Mouse (Mus musculus) hindbrain, postnatal 0 days (tissue): ENCODE data around the gene Nrbp1. TPM values are rescaled to one million over a fixed set of nuclear protein-coding genes. Genes with fewer than 3 reads are reported as not detected.

ENCODE experiments used
- ATAC-seq: fragments of 200-750 bp; cut with Nextera tagmentation; 2 replicates; pipeline ENCODE4 v1.8.0; 2017; ENCODE audit warnings: mild to moderate bottlenecking, moderate TSS enrichment, moderate library complexity
- DNase-seq: peaks from one replicate; pipeline ENCODE4 v3.0.0-alpha.2; 2015; ENCODE audit warnings: low spot score
- H3K27ac ChIP-seq: fragments of 300-500 bp; sonication (generic); 2 replicates; pipeline ENCODE4 v1.5.1; 2014; ENCODE audit warnings: mild to moderate bottlenecking
- H3K27me3 ChIP-seq: fragments of 300-500 bp; sonication (generic); 2 replicates; pipeline ENCODE4 v1.6.1; 2014; ENCODE audit warnings: low read length, mixed read lengths; ENCODE audit not compliant: insufficient read depth
- H3K36me3 ChIP-seq: fragments of 300-500 bp; sonication (generic); 2 replicates; pipeline ENCODE4 v1.6.1; 2014; ENCODE audit warnings: low read length, mixed read lengths; ENCODE audit not compliant: insufficient read depth
- H3K4me1 ChIP-seq: fragments of 300-500 bp; sonication (generic); 2 replicates; pipeline ENCODE4 v1.6.1; 2014; ENCODE audit warnings: antibody characterized with exemption, low read length, mixed read lengths; ENCODE audit not compliant: insufficient read depth
- H3K4me2 ChIP-seq: fragments of 300-500 bp; sonication (generic); 2 replicates; pipeline ENCODE4 v1.6.1; 2014; ENCODE audit warnings: low read depth, mild to moderate bottlenecking, low read length, moderate library complexity, mixed read lengths
- H3K4me3 ChIP-seq: fragments of 300-500 bp; sonication (generic); 2 replicates; pipeline ENCODE4 v1.5.1; 2014; ENCODE audit warnings: low read length
- H3K9ac ChIP-seq: fragments of 300-500 bp; sonication (generic); replicated peaks from 2 replicates; pipeline ENCODE4 v1.6.1; 2014; ENCODE audit warnings: mild to moderate bottlenecking, low read length, moderate library complexity, mixed read lengths
- H3K9me3 ChIP-seq: fragments of 300-500 bp; sonication (generic); 2 replicates; pipeline ENCODE4 v1.6.1; 2016; ENCODE audit warnings: low read length, mixed read lengths
- CTCF ChIP-seq: IDR thresholded peaks from 2 replicates; pipeline ENCODE4 v1.5.1; 2016; ENCODE audit warnings: antibody characterized with exemption, control low read depth, low read depth
- WGBS: fragments of 180-500 bp; shearing (Covaris S2); extraction: QIAGEN DNeasy Blood & Tissue Kit; methylation state at CpG from one replicate; pipeline ENCODE4 v1.1.7; 2014; 5-methylcytosine and 5-hydroxymethylcytosine counted together
- polyA plus RNA-seq: library from polyadenylated mRNA; unstranded; fragments of >200 nt; fragmentation: Nextera tagmentation; extraction: Ambion mirVana; gene quantifications from 2 replicates; pipeline ENCODE4 v1.2.1, GENCODE M21; 2015
- total RNA-seq: library from RNA; depleted of rRNA; stranded (reverse); fragments of >200 nt; gene quantifications from 2 replicates; pipeline ENCODE4 v1.2.3, GENCODE M21; 2014

Nrbp1 gene
- total and polyA plus RNA-seq, 2 experiments from 2014 or later: 124 to 134 TPM

DNA sequence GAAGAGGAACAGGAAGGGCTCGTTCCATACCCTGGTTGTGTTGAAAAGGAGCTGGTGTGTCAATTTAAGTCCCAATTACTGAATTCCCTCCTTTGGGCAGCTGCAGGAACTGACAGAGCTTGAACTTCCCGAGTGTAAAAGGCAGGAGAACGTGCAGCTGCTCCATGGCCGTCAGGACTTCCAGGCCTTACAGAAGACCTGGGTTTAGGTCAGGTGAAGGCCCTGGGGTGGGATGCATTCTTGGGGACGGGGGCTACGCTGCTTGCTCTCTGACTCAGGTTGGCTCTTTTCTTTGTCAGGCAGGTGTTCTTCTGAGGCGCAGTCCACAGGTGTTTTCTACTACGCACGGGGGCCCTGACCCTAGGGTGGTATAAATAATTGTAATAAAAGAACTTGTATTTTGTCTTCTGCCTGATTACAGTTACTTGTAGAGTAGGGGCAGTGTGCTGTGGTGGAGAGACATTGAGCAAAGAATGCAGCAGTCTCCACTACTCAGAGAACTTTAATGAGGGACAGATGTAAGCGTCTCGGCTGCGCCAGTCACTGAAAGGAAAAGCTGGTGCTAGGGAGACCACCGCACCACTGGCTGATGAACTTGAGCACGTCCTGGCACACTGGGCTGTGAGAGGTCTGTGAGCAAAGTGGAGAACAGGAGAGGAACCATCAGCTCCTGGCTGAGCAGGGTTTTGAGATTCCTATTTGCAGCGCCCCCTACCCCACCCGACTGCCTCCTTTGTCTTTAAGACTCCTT lies 12.3 kb downstream of the Nrbp1 start:
- no peak overlapping the region for H3K4me2 ChIP-seq
- no peak overlapping the region for H3K4me3 ChIP-seq
- H3K4me1 ChIP-seq: no peaks in the 10 kb centered on the region
- TF ChIP-seq CTCF: no peak
- no peaks in the 10 kb centered on the region for H3K9me3 ChIP-seq
- no peaks in the 10 kb centered on the region for H3K27me3 ChIP-seq
- no peak for DNase-seq
- 87% methylated on average over 16 of the region's 16 CpGs for WGBS
- H3K27ac ChIP-seq: no peak overlapping the region
- peaks cover 66% of the 10 kb centered on the region for H3K36me3 ChIP-seq
- no peak overlapping the region for H3K9ac ChIP-seq
- no peak for ATAC-seq

DNA sequence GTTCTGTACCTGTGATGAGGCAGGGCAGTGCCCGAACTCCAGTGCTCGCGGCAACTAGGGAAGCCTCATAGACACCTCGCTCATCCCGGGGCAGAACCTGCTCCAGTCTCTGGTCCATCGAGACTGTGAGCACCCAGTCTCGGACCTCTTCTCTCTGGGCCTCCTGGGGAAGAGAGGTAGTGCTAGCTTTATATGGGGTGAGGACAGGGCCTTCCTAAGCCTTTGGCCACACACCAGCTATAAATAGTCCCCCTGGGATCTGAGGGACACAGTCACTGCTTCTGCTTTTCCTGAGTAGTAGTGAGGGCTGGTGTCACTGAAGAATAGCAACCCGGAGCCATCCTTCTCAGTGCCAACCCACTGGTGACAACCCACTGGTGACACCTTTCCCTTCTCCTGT lies 13.1 kb downstream of the Nrbp1 start:
- Histone ChIP-seq H3K4me2 (no peak overlapping the region), H3K9me3 (no peaks in the 10 kb centered on the region), H3K9ac (no peak overlapping the region), H3K27me3 (no peaks in the 10 kb centered on the region), H3K27ac (no peak overlapping the region), H3K4me1 (no peaks in the 10 kb centered on the region), H3K4me3 (no peak overlapping the region), H3K36me3 (peaks cover 58% of the 10 kb centered on the region)
- TF ChIP-seq CTCF: no peak
- ATAC-seq (no peak), DNase-seq (no peak)
- WGBS: 94% methylated on average over 8 of the region's 8 CpGs

- H3K9ac ChIP-seq: no peak overlapping the region
- H3K4me3 ChIP-seq: no peak overlapping the region
- no peak for DNase-seq
- ATAC-seq: no peak
- peaks cover 55% of the 10 kb centered on the region for H3K36me3 ChIP-seq
- H3K27me3 ChIP-seq: no peaks in the 10 kb centered on the region
- WGBS: 83% methylated on average over 7 of the region's 7 CpGs
- no peak overlapping the region for H3K4me2 ChIP-seq
- no peak for TF ChIP-seq CTCF
- H3K27ac ChIP-seq: no peak overlapping the region
- H3K9me3 ChIP-seq: no peaks in the 10 kb centered on the region
- no peaks in the 10 kb centered on the region for H3K4me1 ChIP-seq
These were observed 13.8 kb downstream of the Nrbp1 start for GRCm38 (mm10) chr5:31254452-31254851.

DNA sequence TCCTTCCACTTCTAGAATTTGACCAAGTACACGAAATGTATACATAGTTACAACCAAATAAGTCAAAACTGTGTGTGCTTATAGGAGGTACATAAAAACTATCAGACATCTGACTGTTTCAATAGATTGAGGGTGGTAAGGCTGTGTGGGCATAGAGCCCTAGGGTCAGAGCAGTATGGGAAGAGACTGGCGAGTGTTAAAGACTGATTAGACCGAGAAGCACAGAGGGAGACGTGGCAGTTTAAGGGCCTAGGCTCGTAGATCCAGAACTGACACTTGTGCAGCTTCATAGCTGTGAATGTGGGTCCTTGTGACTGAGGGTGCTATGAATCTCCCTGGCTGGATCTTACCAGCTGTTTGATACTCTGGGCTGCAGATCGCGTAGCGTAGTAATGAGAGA lies 14.2 kb downstream of the Nrbp1 start:
- no peak overlapping the region for H3K9ac ChIP-seq
- 90% methylated on average over 8 of the region's 8 CpGs for WGBS
- no peaks in the 10 kb centered on the region for H3K9me3 ChIP-seq
- no peaks in the 10 kb centered on the region for H3K27me3 ChIP-seq
- peaks cover 55% of the 10 kb centered on the region for H3K36me3 ChIP-seq
- no peak for TF ChIP-seq CTCF
- H3K4me2 ChIP-seq: no peak overlapping the region
- H3K27ac ChIP-seq: no peak overlapping the region
- no peak overlapping the region for H3K4me3 ChIP-seq
- DNase-seq (no peak), ATAC-seq (no peak)
- H3K4me1 ChIP-seq: no peaks in the 10 kb centered on the region

DNA sequence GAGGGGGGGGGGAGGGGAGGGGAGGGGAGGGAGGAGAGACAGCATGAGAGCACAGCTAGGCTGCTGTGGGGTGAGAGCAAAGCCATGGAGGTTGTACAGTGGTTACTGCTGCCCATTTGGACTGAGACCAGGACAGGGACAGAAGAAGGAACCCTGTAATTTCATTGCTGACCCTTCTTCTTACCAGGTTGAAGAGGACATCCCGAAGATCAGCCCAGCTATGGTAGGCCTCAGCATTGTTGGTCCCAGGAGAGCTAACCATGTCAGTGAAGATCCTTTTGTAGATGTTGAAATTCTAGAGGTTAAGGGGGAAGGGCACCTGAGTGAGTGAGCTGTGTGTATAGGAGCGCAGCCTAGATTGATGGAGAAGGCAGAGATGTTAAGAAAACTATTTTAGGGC lies 14.7 kb downstream of the Nrbp1 start:
- Histone ChIP-seq H3K9me3 (no peaks in the 10 kb centered on the region), H3K27ac (no peak overlapping the region), H3K4me1 (no peaks in the 10 kb centered on the region), H3K4me3 (no peak overlapping the region), H3K36me3 (peaks cover 55% of the 10 kb centered on the region), H3K27me3 (no peaks in the 10 kb centered on the region), H3K9ac (no peak overlapping the region), H3K4me2 (no peak overlapping the region)
- no peak for TF ChIP-seq CTCF
- ATAC-seq (no peak), DNase-seq (no peak)
- 95% methylated on average over 2 of the region's 2 CpGs for WGBS

DNA sequence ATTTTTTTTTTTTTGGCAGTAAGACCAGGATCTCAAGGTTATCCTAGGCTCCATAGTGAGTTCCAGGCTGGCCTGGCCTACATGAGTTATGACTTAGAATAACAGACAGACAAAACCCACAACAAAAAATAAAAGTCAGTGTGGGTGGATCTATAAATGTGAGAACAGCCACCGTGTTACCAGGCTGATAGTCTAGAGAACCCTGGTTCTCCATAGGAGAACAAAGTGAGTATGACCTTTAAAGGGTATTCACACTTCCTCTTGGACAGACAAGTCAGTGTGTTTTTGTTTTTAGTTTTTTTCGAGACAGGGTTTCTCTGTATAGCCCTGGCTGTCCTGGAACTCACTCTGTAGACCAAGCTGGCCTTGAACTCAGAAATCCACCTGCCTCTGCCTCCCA lies 15.3 kb downstream of the Nrbp1 start:
- Histone ChIP-seq H3K36me3 (peaks cover 52% of the 10 kb centered on the region), H3K9me3 (no peaks in the 10 kb centered on the region), H3K9ac (no peak overlapping the region), H3K4me2 (no peak overlapping the region), H3K4me1 (no peaks in the 10 kb centered on the region), H3K4me3 (no peak overlapping the region), H3K27me3 (no peaks in the 10 kb centered on the region), H3K27ac (no peak overlapping the region)
- no peak for TF ChIP-seq CTCF
- ATAC-seq (no peak), DNase-seq (no peak)
- WGBS: 77% methylated on average over 2 of the region's 2 CpGs

GRCm38 (mm10) chr5:31257616-31258015 lies 17.0 kb downstream of the Nrbp1 start:
- no peaks in the 10 kb centered on the region for H3K4me1 ChIP-seq
- peaks cover 51% of the 10 kb centered on the region for H3K36me3 ChIP-seq
- no peak overlapping the region for H3K27ac ChIP-seq
- no peak overlapping the region for H3K9ac ChIP-seq
- H3K4me3 ChIP-seq: no peak overlapping the region
- 88% methylated on average over 11 of the region's 11 CpGs for WGBS
- no peak for TF ChIP-seq CTCF
- no peaks in the 10 kb centered on the region for H3K9me3 ChIP-seq
- DNase-seq: no peak
- H3K4me2 ChIP-seq: no peak overlapping the region
- no peak for ATAC-seq
- H3K27me3 ChIP-seq: no peaks in the 10 kb centered on the region
